Mouse (Mus musculus): ENCODE data around the gene Glul.

GRCm38 (mm10) chr1:153918521-153919206 lies 18.9 kb downstream of the Glul start:
- TF ChIP-seq TCF12 (IDR thresholded peaks at IDR 0.05; ENCODE audit: insufficient read depth, poor library complexity, severe bottlenecking) (no peak), E2F4 (IDR thresholded peaks at IDR 0.05; ENCODE audit: insufficient read depth) (no peak), TCF3 (IDR thresholded peaks at IDR 0.05; ENCODE audit: insufficient read length, low read depth) (no peak), MAX (IDR thresholded peaks at IDR 0.05; ENCODE audit: low read depth) (no peak)
